Mouse (Mus musculus) 416B (cell line): Measurements from ENCODE around the gene Gm10377.
"Not testable (repeated sequence)": the region's sequence is repeated elsewhere in the genome, so short reads cannot be mapped to it uniquely, and the experiment has no call there.

Experiments used
- DNase-seq: peaks from one replicate; pipeline ENCODE4 v3.0.0; 2011; ENCODE audit warnings: low read depth

Gm10377 gene

GRCm38 (mm10) chr14:42797887-42798286 lies at the start of gene Gm10377:
Gene Gm10377 (minus strand): TSS chr14:42797987.
- not testable (repeated sequence) for DNase-seq

DNA sequence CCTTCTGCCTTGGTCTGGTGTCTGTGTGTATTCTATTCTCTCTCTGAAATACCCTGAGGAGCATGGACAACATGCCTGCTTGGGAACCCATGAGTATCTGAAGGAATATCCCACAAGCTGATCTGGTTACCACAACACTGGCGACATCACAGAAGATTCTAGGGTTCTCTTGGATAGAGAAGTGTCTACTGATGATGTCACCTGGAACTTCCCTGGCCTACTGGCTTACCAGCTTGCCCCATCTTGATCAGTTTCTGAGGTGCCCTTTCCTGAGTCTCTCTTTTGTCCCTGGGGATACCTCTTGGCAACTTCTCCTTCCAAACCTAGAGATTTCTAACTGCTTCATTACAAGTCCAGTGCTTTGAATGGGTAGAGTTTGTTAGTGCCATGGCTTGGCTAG lies 29.1 kb downstream of the Gm10377 start, which contains the start of gene Gm3015:
Gene Gm3015 (minus strand): TSS at position 101 of the 400 bp plus-strand sequence.
- DNase-seq = not testable (repeated sequence)
